Comparison of ENCODE assay signal across 23 mouse cellular contexts in the genomic region with DNA sequence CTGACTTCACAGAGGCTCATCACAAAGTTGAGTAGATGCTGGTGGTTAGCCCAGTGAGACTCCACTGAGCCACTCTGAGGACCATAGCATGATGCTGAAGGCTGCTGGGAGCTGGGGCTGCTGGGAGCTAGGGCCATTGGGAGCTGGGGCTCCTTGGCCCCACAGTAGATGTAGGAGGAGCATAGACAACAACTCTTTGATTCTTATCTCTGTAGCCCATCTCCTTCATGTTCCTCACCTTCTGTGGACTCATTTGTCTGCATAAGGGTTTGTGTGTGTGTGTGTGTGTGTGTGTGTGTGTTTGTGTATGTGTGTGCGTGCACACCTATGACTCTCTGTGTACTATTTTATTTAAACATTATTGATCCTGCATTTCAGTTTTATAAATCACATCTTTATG.
"Had no signal": no experiment of that assay in that cellular context is flagged by ENCODE, and none has a peak within 500 bp of the region (broad histone marks: within the 10 kb centered on the region; RNA-seq: fewer than 3 reads in every experiment).

No protein-coding gene starts in this region.

- H3K4me3 ChIP-seq: heart, embryonic 10.5 days; heart, embryonic 12.5 days; hindbrain, embryonic 10.5 days; hindbrain, embryonic 12.5 days; layer of hippocampus, adult 2 months; left cerebral cortex, adult 2 months; limb, embryonic 10.5 days; limb, embryonic 12.5 days; liver, embryonic 13.5 days; liver, embryonic 15.5 days had no signal

- H3K4me2 ChIP-seq: heart, embryonic 12.5 days; hindbrain, embryonic 12.5 days; hindbrain, embryonic 14.5 days; limb, embryonic 12.5 days; liver, embryonic 11.5 days; liver, embryonic 13.5 days; liver, embryonic 15.5 days had no signal

- DNase-seq: gastrocnemius, postnatal 14 days; heart, adult 18-20 months; heart, postnatal 10 days; heart, postnatal 4 days; kidney, adult 18-20 months; kidney, adult 8-10 months; kidney, postnatal 10 days; kidney, postnatal 25 days; kidney, postnatal 4 days; liver; liver, embryonic 13.5 days had no signal

- H3K4me1 ChIP-seq: hindbrain, embryonic 12.5 days; limb, embryonic 10.5 days; limb, embryonic 12.5 days; liver, embryonic 13.5 days; liver, embryonic 15.5 days had no signal

- H3K27me3 ChIP-seq: heart, embryonic 12.5 days; hindbrain, embryonic 12.5 days; limb, embryonic 12.5 days; liver, embryonic 13.5 days; liver, embryonic 15.5 days had no signal

- ATAC-seq: intestine, postnatal 0 days had no signal

- H3K27ac ChIP-seq: heart, embryonic 10.5 days; hindbrain, embryonic 10.5 days; hindbrain, embryonic 12.5 days; hindbrain, embryonic 14.5 days; layer of hippocampus, adult 2 months; left cerebral cortex, adult 2 months; limb, embryonic 10.5 days; limb, embryonic 12.5 days; liver, embryonic 13.5 days; liver, embryonic 15.5 days had no signal

- H3K9ac ChIP-seq: heart, embryonic 12.5 days; hindbrain, embryonic 12.5 days; hindbrain, embryonic 14.5 days; limb, embryonic 12.5 days; liver, embryonic 13.5 days; liver, embryonic 15.5 days had no signal

- H3K9me3 ChIP-seq: heart, embryonic 10.5 days; heart, embryonic 12.5 days; hindbrain, embryonic 10.5 days; hindbrain, embryonic 12.5 days; limb, embryonic 10.5 days; limb, embryonic 12.5 days; liver, embryonic 13.5 days; liver, embryonic 15.5 days had no signal

- H3K36me3 ChIP-seq: hindbrain, embryonic 10.5 days; hindbrain, embryonic 12.5 days; limb, embryonic 10.5 days; limb, embryonic 12.5 days; liver, embryonic 13.5 days; liver, embryonic 15.5 days had no signal
